ENCODE assay signal across 8 mouse cellular contexts in genomic region chr17:45686716-45687115, GRCm38 (mm10). TPM values are rescaled to one million over a fixed set of nuclear protein-coding genes. Genes with fewer than 3 reads are reported as not detected.
A peak's percentile ranks its signal among the peaks of the same experiment; 100 is the strongest.
DNase-seq lines count a peak whose midpoint lies in the region; ATAC-seq and TF ChIP-seq lines count a peak whose summit lies in the region.

Gene Tmem63b, minus strand, starts transcription at chr17:45686905.

- no peak for TF ChIP-seq POLR2A in cortical plate, adult 2 months (IDR thresholded peaks at IDR 0.05; ENCODE audit: extremely low read depth, insufficient read depth, low read length)

- intact Hi-C loops in left cerebral cortex, postnatal 10 days (cut with DNase I), result no loop called here

- H3K9ac ChIP-seq in heart, embryonic 12.5 days, result peak within 1 kb of the TSS; percentile 96
- peak within 1 kb of the TSS; percentile 89 for H3K9ac ChIP-seq in midbrain, postnatal 0 days (replicated peaks; ENCODE audit: low read length, poor library complexity, severe bottlenecking)

- peak within 1 kb of the TSS; percentile 66 for H3K4me3 ChIP-seq in cortical plate, adult 2 months (ENCODE audit: insufficient read depth, low read length)
- H3K4me3 ChIP-seq in heart, embryonic 12.5 days, result peak within 1 kb of the TSS; percentile 90
- H3K4me3 ChIP-seq in midbrain, postnatal 0 days (ENCODE audit: low read depth, low read length), result peak within 1 kb of the TSS; percentile 70

- no peaks in the 10 kb centered on the region for H3K9me3 ChIP-seq in heart, embryonic 12.5 days (replicated peaks)
- H3K9me3 ChIP-seq in midbrain, postnatal 0 days (ENCODE audit: low read length), result no peaks in the 10 kb centered on the region

- peak within 1 kb of the TSS; percentile 89 for H3K27ac ChIP-seq in cortical plate, adult 2 months (ENCODE audit: insufficient read depth, low read length)
- H3K27ac ChIP-seq in heart, embryonic 12.5 days (ENCODE audit: poor library complexity, severe bottlenecking), result peak within 1 kb of the TSS; percentile 77
- H3K27ac ChIP-seq in midbrain, postnatal 0 days (ENCODE audit: low read depth, low read length), result peak within 1 kb of the TSS; percentile 89

- DNase-seq in embryo, embryonic 11 days, result peak; percentile 51
- no peak for DNase-seq in embryo, embryonic 10 days (ENCODE audit: low spot score)
- DNase-seq in CD4-positive, CD25-positive, alpha-beta regulatory T cell, adult 2 months (ENCODE audit: low read depth, low spot score), result peak; percentile 76
- no peak for DNase-seq in left cerebral cortex, postnatal 10 days (ENCODE audit: extremely low spot score in 1 of 2, low spot score in 2 of 2)
- peak; percentile 28 for DNase-seq in midbrain, postnatal 0 days (ENCODE audit: low spot score)
- DNase-seq in right cerebral cortex, postnatal 25 days, result no peak

- no peaks in the 10 kb centered on the region for H3K36me3 ChIP-seq in heart, embryonic 12.5 days
- H3K36me3 ChIP-seq in midbrain, postnatal 0 days (ENCODE audit: insufficient read depth, low read length), result no peaks in the 10 kb centered on the region

- H3K4me2 ChIP-seq in heart, embryonic 12.5 days, result peak within 1 kb of the TSS; percentile 93
- H3K4me2 ChIP-seq in midbrain, postnatal 0 days (ENCODE audit: low read depth, low read length, poor library complexity, severe bottlenecking), result peak within 1 kb of the TSS; percentile 76

- H3K27me3 ChIP-seq in heart, embryonic 12.5 days (replicated peaks), result no peaks in the 10 kb centered on the region
- H3K27me3 ChIP-seq in midbrain, postnatal 0 days (ENCODE audit: insufficient read depth, low read length), result no peaks in the 10 kb centered on the region

- peaks cover 5% of the 10 kb centered on the region; the same call in 1 of the 2 replicates for H3K4me1 ChIP-seq in cortical plate, adult 2 months (ENCODE audit: control insufficient read depth, insufficient read depth, low read length)
- peaks cover 29% of the 10 kb centered on the region for H3K4me1 ChIP-seq in heart, embryonic 12.5 days (replicated peaks)
- peaks cover 15% of the 10 kb centered on the region for H3K4me1 ChIP-seq in midbrain, postnatal 0 days (ENCODE audit: insufficient read depth, low read length)

- peak; percentile 13; the same call in 1 of the 2 replicates for ATAC-seq in heart, embryonic 12.5 days (ENCODE audit: insufficient number of reproducible peaks, low FRiP score)
- ATAC-seq in midbrain, postnatal 0 days (ENCODE audit: low FRiP score), result no peak

- no peak for TF ChIP-seq CTCF in cortical plate, adult 2 months (IDR thresholded peaks at IDR 0.05; ENCODE audit: extremely low read depth, insufficient read depth, low read length)
- no peak for TF ChIP-seq CTCF in midbrain, postnatal 0 days (IDR thresholded peaks at IDR 0.05)

- 9% methylated on average over 12 of the region's 12 CpGs for WGBS in heart, embryonic 12.5 days
- WGBS in midbrain, postnatal 0 days, result 8% methylated on average over 12 of the region's 12 CpGs

RNA-seq across cellular contexts. Expression of gene Tmem63b, which starts in this region (rescaled TPM):
- polyA plus RNA-seq in cortical plate, adult 2 months (2012; rRNA removed), result 206 and 219 TPM in 2 replicates
- 41.2 and 41.4 TPM in 2 replicates for polyA plus RNA-seq in heart, embryonic 12.5 days (2016; fragmentation: Nextera tagmentation; extraction: Ambion mirVana)
- total RNA-seq in left cerebral cortex, postnatal 10 days (2021), result 100 to 1,000 TPM; 238 to 244 TPM
- total RNA-seq in midbrain, postnatal 0 days (2014; rRNA removed), result 213 and 264 TPM in 2 replicates
- 149 and 153 TPM in 2 replicates for polyA plus RNA-seq in midbrain, postnatal 0 days (2015; fragmentation: Nextera tagmentation; extraction: Ambion mirVana)

Comparison
In these comparisons a context has a peak if more than half of its experiments do, and no peak if none do; other contexts are left out.
1. DNase-seq: peak in embryo, embryonic 11 days (single experiment), CD4-positive, CD25-positive, alpha-beta regulatory T cell, adult 2 months (single experiment) and midbrain, postnatal 0 days (single experiment); none in embryo, embryonic 10 days (single experiment), left cerebral cortex, postnatal 10 days (0 of 2) and right cerebral cortex, postnatal 25 days (single experiment).
2. Peak in every context shown above with its lines, with median percentiles within 50 percentile points of each other: H3K27ac ChIP-seq and H3K4me3 ChIP-seq.